Mouse (Mus musculus) retina, adult 2 months (tissue): Measurements from ENCODE around the gene Dnajc8.
"Not testable (repeated sequence)": the region's sequence is repeated elsewhere in the genome, so short reads cannot be mapped to it uniquely, and the experiment has no call there.

Experiments used
- DNase-seq: peaks from one replicate; pipeline ENCODE4 v3.0.0-alpha.2; 2012; ENCODE audit warnings: low read depth, low spot score

The Dnajc8 gene

DNA sequence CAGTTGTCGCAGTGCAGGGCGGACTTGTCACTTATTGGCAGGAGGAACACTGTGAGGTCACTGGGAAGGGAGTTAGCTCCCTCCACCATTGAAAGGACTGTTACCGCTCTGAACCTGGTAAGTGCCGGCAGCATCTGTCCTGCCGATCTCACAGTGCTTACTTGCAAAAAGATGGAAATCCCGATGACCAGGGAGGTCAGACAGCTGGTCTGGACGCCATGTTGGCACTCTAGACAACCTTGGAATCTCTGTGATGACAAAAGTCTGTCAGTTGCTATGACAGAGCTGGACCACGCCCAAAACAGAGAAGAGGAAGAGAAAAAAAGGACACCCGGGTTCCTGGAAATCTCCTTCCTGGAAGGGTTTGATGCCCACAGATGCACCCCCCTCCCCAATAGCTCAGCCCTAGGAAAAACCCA, 32.0 kb downstream of the Dnajc8 start:
- DNase-seq, result no peak

DNA sequence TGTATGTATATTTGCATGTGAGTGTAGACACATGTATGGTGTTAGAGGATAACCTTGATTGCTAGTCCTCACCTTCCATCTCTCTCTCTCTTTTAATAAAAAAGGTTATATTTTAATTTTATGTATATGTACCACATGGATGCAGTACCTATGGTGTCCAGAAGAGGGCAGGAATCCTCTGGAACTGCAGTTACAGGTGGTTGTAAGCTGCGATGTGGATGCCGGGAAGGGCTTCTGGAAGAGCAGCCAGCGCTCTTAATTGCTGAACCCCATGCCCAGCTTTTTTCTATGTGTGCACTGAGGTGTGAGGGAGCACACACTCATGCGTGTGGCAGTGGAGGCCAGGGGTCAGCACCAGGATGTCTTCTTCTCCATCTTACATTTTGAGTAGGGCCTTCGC, 33.8 kb downstream of the Dnajc8 start:
- no peak for DNase-seq

DNA sequence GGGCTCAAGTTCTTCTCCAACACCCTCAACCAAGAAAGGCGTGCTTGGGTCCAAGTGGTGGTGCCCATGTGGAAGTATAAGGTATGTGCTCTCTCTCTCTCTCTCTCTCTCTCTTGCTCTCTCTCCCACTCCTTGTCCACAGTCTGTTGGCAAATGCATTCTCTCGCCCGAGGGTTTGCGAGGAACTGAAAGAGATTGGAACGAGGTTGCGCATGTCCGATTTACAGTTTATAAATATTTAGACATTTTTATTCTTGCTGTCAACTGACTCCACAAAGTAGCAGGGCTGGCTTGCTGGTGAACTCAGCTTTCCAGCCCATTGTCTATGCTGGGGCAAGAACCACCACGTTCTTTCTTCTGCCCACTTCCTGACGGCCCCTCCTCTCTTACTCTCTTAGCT, 35.8 kb downstream of the Dnajc8 start:
- no peak for DNase-seq

DNA sequence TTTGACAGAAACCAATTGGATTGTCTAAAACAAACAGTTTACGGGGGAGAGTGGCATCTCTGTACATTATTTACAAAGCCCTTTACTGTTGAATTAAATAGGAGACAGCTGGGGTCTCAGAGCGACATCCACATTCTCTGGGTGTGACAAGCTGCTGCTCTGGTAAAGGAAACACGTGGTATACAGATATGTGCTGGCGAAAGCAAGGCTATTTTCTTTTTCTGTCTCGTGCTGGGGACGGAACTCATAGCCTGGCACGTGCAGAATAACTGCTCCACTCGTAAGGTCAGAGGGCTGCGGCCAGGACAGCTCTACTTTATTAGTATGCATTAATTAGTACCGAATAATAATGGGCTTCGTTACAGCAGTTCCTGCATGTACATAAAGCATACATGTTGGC, 38.0 kb downstream of the Dnajc8 start:
- no peak for DNase-seq

DNA sequence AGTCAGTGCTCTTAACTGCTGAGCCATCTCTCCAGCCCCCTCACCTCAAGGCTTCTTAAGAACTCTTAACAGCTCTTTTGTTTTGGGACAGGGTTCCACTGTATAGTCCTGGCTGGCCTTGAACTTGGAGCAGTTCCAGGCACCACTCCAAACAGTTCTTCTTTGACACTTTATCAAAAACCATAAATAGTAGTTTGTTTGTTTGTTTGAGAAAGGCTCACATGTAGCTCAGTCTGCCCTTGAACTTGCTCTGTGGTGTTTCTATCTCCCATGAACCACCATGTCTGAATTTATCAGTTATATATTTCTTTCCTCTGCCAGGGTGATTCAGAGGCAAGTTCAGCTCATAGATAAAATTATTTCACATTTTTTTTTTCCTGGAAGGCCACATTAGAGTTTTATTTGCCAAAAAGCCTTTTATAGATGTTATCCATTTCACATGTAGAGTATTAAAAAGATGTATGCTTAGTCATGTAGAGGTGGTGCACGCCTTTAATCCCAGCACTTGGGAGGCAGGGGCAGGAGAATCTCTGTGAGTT, 39.5 kb downstream of the Dnajc8 start:
- DNase-seq, result no peak

DNA sequence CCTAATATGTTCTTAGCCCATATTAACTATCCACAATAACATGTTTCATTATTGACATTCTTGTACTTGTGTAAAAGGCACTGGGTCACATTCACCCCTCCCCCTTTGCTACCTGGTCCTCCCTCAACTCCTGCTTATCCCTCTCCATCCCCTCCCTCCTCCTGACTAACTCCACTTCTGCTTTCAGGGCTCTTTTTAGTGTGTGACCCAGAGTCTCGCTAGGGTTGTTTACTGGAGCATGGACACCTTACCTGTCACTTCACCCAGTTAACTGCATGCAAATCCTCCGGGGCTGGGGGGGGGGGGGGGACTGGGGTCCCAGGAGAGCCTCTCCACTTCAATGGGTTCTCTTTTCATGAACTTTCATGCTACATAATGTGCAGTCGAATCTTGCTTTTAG, 48.4 kb downstream of the Dnajc8 start:
- DNase-seq, result no peak

DNA sequence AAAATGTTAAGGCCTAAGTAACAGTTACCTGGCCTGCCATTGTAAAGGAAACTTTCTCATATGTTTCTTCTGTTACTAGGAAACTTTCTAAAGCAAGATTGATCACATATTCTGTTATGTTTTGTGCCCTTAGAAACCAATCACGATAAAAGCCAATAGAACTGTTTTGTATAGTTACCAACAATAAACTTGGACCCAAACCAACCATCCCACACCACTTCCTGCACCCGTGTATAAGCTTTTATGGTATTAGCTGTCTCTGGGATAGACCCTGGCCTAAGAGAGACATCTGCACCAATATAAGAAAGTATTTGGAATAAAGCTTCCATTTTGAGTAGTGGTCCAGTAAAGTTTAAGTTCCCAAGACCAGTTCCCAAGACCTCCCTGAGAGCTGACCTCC, 49.6 kb downstream of the Dnajc8 start:
- no peak for DNase-seq

DNA sequence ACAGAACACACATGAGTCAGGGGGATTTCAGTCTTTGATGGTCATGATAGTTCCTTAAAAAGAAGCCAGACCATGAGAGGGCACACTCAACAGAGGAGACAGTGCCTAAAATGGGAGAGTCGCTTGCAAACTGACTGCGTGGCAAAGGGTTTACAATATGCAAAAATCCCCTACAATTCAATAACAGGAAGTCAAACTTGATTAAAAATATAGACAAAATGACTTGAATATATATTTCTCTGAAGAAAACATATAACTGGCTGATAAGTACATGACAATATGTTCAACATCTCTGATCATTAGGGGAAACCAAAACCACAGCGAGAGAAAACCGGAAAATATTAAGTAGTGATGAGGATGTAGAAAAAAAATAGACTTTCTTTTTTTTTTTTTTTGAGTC, 50.9 kb downstream of the Dnajc8 start:
- DNase-seq, result no peak

DNA sequence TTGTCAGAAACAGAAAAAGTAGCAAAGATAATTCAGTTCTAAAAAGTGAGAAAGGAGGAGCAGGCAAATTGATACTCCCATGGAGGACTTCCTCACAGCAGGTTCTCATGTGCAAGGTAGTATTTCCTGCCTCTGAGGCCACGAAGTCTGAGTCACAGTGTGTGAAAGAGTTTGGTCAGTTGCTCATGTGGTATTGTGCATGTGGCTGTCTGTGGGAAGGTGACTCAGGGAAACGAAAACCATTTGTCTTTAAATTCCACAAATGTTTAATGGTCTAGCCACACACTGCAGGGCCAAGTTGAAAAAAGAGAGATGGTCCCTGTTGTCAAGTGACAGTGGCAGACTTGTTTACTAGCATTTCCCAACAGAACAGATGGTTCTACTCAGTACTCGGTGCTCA, 53.2 kb downstream of the Dnajc8 start:
- no peak for DNase-seq

DNA sequence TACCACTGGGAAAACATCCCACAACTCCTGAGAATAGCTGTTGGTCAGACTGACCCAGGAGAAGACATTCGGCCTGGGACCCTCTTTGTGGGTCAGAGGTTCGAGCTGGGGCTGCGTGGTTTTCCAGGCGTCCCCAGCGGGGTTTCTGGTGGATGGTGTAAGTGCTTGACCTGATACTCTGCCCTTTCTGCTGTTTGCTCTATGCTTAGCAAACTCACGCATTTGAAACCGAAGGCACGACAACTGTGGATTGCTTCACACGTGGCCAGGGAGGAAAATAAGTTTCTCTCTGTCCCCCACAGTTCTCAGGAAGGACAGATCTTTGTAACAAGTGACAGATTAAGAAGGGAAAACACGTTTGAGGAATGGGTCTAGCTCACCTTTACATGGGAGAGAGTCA, 55.3 kb downstream of the Dnajc8 start:
- DNase-seq, result no peak

DNA sequence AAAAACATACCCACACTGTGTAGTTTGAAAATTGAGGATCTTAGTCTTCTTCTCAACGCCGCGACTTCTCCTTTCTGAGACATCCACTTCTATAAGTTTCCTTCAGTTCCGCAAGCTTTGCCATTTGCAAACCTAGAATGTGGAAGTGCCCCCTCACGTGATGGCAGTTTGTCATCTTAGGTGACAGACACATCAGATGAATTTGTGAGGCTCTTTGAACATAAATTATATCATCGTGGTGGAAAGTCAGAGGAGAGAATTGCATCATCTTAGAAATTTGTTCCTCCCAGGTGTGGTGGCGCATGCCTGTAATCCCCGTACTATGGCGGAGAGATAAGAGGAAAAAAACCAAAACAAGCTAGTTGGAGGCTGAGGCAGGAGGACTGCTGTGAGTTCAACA, 57.6 kb downstream of the Dnajc8 start:
- DNase-seq, result no peak

DNA sequence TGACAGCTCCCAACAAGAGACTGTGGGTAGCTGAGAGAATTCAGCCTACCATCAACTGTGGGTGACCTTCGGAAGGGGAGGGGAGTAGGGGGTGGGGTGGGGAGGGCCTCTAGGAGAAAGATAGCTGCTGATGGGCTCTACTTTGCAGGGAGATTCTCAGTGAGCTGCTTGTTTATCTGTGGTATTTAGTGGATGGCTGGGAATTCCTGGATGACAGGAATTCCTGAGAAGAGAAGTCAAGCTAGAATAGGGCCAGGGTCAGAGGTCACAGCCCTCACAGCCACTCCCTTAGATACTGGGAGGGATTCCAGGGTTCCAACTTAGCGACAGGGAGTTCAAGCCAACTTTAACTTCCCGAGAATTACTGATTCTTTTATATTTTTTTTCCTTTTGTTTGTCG, 58.8 kb downstream of the Dnajc8 start:
- no peak for DNase-seq

DNA sequence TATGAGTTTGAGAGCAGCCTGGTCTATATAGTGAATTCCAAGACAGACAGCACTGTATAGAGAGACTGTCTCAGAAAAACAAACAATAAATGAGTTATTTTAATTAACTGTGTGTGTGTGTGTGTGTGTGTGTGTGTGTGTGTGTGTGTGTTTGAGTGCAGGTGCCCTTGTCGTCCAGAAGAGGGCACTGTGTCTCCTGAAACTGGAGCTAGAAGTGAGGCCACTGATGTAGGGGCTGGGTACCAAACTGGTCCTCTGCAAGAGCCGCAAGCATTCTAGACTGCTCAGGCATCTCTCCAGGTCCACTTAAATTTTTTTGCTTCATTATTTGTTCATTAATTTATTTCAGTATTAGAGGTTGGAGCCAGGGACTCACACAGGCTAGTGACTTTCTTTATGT, 63.5 kb downstream of the Dnajc8 start:
- DNase-seq, result no peak

DNA sequence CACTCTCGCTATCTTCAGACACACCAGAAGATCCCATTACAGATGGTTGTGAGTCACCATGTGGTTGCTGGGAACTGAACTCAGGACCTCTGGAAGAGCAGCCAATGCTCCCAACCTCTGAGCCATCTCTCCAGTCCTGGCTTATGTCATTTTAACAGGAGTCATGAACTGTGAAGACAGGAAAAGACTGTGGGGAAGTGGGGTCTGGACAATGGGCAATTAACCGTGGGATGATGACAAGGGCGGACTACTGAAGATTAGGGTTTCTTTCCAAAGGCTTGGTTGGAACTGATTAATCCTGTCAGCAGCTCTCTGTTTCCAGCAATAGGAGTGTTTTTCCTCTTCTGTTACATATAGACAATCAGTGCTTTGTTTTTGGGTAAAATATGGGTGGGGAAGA, 64.4 kb downstream of the Dnajc8 start:
- DNase-seq, result no peak

DNA sequence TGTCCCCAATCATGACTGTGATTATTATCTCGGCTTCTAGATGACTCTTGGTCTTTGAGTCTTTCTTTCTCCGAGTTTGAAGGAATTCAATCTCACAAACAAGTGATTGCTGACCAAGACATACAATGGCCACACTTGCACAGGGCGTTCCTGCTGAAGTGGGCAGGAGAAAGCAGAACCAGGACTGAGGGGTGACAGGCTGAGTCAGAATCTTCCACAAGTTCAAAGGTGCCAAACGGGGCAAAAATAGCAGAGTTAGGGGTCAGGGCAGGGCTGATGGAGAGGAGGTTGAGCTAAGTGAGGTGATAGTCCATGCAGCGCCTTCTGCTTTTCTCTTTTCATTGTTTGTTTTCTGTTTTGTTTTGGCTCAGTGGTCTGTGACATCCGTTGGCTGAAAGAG, 65.1 kb downstream of the Dnajc8 start:
- no peak for DNase-seq

DNA sequence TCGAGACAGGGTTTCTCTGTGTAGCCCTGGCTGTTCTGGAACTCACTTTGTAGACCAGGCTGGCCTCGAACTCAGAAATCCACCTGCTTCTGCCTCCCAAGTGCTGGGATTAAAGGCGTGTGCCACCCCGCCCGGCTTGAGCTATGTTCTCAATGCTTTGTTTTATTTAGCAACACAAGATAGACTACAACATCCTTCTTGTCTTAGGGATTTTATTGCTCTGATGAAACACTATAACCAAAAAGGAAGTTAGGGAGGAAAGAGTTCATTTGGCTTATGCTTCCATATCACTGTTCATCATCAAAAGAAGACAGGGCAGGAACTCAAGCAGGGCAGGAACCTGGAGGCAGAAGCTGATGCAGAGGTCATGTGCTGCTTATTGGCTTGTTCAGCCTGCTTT, 65.9 kb downstream of the Dnajc8 start:
- not testable (repeated sequence) for DNase-seq
